Mouse (Mus musculus) cerebellum, postnatal 4 days (tissue): ENCODE data around the gene Zfp677.
"Not testable (repeated sequence)": the region's sequence is repeated elsewhere in the genome, so short reads cannot be mapped to it uniquely, and the experiment has no call there.

Experiments used
- DNase-seq, 2 experiments: peaks; one replicate each; pipeline ENCODE4 v3.0.0; 2022; ENCODE audit warnings: low spot score in 2 of 2, mixed read lengths in 1 of 2

Gene Zfp677

GRCm38 (mm10) chr17:21383391-21384056 is at the start of gene Zfp677:
Gene Zfp677 (plus strand): TSS chr17:21383748.
- peak in 1 of 2 experiments; percentile 36 for DNase-seq

GRCm38 (mm10) chr17:21368018-21368417 is 15.5 kb upstream of the Zfp677 start:
- DNase-seq: not testable (repeated sequence)

- no peak for DNase-seq
Observed at GRCm38 (mm10) chr17:21369925-21370719, 13.4 kb upstream of the Zfp677 start.

DNA sequence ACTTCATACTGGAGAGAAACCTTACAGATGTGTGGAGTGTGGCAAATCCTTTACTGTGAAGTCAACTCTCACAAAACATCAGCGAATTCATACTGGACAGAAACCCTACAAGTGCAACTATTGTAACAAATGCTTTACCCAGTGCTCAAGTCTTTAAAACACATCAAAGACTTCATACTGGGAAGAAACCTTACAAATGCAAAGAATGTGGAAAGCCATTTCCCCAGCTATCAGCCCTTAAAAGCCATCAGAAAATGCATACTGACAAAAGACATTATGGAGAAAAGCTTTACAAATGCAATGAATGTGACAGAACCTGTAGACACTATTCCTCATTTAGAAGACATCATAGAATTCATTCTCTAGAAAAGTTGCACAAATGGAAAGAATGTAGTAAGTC is 8.2 kb upstream of the Zfp677 start:
- DNase-seq: no peak

DNA sequence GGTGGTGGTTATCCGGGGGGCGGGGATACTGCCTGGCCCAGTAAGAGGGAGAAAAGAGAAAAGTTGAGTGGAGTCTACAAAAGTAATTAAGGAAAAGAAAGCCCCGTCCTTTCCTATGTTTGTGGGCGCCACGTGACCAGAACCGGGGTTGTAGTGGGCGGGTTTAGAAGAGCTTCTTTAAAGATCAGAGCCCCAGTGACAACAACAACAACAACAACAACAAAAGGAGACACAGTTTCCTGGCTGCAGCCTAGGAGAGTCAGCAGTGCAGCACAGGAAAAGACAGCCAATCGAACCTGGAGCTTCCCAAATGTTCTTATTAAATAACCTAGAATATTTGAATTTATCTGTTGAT is 486 bp downstream of the Zfp677 start:
- no peak for DNase-seq

DNA sequence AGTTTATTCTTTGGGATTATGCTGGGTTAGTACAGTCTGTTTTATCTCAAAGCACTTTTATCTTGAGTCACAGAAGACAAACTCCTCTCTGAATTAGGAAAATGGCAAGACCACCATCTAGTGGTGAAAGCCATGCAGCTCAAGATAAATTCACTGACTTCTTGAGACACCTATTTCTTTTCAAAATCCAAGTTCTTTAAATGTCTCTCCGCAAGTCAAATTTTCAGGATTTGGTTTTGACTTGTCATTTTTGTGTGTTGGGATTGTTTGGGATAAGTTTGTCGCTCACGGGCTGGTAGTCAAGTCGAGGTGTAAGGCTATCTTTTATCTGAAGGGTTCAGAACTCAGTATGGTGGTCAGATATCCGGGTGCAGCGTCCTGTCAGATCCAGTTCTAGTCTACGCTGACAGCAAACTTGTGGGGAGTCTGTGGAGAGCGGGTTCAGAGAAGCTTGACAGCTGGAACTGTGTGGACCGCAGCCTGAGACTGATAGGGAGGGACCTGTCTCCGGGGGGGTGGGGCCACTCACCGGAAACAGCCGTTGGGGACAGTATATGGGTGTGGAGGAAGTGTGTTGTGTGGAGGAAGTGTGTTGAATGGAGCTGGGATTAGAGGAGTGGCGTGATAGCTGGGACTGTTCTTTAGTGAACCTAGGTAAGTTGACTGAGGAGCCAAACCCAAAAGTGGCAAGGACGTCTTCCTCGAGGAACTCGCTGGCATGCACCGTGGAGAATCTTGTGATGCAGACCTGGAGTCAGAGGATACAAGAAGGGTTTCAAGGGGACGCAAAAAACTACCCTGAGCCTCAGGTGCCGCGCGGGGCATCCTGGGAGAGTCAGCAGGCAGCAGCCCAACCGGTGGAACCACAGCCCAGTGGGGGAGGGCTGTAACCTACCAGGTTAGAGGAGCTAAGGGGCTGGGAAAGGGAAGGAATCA is 39.4 kb downstream of the Zfp677 start, which contains the start of gene Zfp54:
TSS of gene Zfp54 (plus strand) at position 564 of the 936 bp plus-strand sequence.
- DNase-seq: peak; percentile 23 to 32

DNA sequence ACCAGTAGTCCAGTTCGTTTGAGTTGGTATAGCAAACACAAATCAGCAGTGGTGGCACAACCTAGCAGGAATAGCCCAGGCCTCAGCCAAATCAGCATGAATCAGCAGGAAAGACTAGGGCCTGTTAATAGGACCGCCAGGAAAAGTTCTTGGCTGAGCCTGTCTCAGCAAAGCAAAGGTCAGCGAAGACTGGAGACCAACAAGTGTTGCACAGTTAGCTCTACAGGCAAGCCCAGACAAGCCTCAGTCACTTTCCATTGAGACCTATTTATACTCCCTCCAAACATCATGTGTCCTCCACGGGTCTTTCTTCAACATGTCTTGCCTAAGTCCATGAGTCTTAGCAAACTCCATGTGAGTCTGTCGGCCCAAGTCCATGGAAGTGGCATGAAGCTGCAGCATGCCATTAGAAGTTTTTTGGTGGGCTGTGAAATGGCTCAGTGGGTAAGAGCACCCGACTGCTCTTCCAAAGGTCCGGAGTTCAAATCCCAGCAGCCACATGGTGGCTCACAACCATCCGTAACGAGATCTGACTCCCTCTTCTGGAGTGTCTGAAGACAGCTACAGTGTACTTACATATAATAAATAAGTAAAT is 55.4 kb downstream of the Zfp677 start:
- DNase-seq: not testable (repeated sequence)
